Mouse (Mus musculus): ENCODE measurements at regions not wholly inside any gene's neighbourhood (a gene's known extent, or its start where the extent isn't known, plus 50 kb on each side); places are given as distances from the start of the nearest gene placed in this dataset.

DNA sequence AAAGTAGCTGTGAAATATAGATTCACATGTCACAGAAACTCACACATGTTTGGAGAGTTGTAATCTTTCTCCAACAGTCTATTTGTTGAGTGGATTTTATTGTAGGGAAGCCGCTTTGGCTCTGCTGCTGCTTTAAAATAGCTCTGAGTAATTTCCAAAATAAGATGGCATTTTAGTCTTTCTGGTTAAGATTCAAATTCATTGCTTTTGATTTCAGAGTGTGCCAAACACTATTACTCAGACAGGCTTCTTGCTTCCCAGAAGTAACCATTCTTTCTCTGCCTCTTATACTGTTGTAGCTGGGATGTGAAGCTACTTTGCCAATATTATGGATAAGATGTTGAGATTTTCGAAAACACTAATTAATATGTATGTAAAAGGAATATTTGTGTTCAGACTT, 134.6 kb upstream of the Sdr16c6 start:
- TF ChIP-seq MAFK (IDR thresholded peaks at IDR 0.05; ENCODE audit: insufficient read depth, low read depth, low read length) = no peak
- TF ChIP-seq ZNF384 (IDR thresholded peaks at IDR 0.05; ENCODE audit: low read depth, low read length) = no peak
- no peak for TF ChIP-seq HCFC1 (IDR thresholded peaks at IDR 0.05; ENCODE audit: borderline replicate concordance, insufficient read depth, low read length)
- no peak for TF ChIP-seq CHD2 (IDR thresholded peaks at IDR 0.05; ENCODE audit: low read depth, low read length)

Measured in ES-E14 (cell line).